Mouse (Mus musculus) adrenal gland, postnatal 25 days (tissue): Measurements from ENCODE around the gene Zkscan17. TPM values are rescaled to one million over a fixed set of nuclear protein-coding genes. Genes with fewer than 3 reads are reported as not detected.

Experiments
- DNase-seq: peaks from one replicate; pipeline ENCODE4 v3.0.0; 2021; ENCODE audit warnings: mixed read lengths
- total RNA-seq: library from RNA; stranded (reverse); gene quantifications from 2 replicates; pipeline ENCODE4 v1.2.3, GENCODE M21; 2021

Zkscan17 gene
- total RNA-seq, 1 experiment from 2014 or later: 23.9 TPM

DNA sequence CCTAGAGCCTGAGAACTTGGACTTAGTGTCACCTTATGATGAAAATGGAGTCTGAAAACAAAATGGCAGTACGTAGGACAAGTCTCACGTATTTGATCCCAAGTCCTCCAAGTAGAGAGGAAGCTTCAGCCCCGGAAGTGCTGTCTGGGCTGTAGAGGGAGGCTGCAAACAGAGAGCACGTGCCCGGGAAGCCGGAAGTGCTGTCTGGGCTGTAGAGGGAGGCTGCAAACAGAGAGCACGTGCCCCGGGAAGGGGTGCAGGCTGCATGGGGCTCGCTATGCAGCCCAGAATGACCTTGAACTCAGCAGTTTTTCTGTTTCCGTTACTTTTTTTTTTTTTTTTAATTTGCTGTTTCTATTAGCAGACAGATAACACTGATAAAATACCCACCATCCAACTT, 8.3 kb downstream of the Zkscan17 start:
- no peak for DNase-seq

GRCm38 (mm10) chr11:59517441-59517840, 9.1 kb downstream of the Zkscan17 start:
- DNase-seq: no peak

DNA sequence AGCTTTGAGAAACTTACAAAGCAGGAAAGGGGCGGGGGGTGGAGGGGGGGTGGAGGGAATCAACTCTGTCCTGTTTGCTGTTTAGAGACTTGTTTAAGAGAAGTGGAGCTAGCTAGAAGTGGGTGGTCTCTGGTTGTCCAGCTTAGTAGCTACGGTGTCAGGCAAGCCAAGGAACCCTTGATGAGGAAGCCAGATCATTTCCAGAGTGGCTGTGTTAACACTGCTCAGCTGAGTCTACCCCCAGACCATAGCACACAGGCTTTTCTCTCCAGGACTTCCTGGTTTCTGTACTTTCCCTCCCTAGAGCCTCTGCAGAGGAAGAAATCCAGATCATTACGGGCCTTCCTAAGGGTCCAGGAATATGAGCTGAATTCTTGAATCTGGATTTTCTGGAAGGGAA, 11.8 kb downstream of the Zkscan17 start:
- no peak for DNase-seq

- DNase-seq: no peak
Measured at GRCm38 (mm10) chr11:59514381-59514780, 12.2 kb downstream of the Zkscan17 start.

DNA sequence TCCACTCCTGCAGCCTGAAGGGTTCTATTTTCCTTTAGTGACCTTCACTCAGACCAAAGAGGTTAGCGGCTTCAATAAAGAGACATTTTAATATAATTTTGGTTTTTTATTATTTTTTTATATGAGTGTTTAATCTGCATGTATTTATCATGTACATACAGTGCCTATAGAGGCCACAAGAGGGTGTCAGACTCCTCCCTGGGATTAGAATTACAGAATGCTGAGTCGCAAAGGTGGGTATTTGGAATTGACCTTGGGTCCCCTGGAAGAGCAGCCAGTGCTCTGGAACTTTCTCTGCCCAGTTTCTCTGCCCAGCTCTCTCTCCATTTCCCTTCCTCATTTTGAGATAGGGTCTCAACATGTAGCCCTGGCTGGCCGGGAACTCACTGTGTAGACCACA, 13.0 kb downstream of the Zkscan17 start:
- no peak for DNase-seq

- DNase-seq: no peak
Measured at GRCm38 (mm10) chr11:59512733-59513132, 13.8 kb downstream of the Zkscan17 start.

DNA sequence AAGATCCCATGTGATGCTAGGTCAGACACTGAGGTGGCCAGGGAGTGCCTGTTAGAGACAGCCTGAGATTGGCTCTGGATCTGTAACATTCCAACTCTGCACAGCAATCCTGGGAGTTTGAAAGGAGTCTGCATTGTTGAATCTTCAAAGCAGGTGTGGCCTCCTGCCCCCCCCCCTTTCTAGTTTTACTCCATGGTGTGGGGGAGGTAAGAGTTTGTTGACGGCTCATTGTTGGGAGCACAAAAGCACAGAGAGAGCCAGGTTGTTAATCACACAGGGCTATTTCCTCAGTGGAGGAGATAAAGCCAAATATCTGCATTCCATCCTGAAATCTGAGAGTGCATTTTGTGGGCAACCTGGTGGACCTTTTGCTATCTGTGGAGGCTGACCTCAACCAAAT, 15.0 kb downstream of the Zkscan17 start:
- DNase-seq: no peak

- no peak for DNase-seq
Measured at GRCm38 (mm10) chr11:59506713-59507074, 19.9 kb downstream of the Zkscan17 start.

GRCm38 (mm10) chr11:59505839-59506712, 20.5 kb downstream of the Zkscan17 start:
- peak; percentile 86 for DNase-seq

GRCm38 (mm10) chr11:59505351-59505838, 21.2 kb downstream of the Zkscan17 start:
- peak; percentile 60 for DNase-seq

DNA sequence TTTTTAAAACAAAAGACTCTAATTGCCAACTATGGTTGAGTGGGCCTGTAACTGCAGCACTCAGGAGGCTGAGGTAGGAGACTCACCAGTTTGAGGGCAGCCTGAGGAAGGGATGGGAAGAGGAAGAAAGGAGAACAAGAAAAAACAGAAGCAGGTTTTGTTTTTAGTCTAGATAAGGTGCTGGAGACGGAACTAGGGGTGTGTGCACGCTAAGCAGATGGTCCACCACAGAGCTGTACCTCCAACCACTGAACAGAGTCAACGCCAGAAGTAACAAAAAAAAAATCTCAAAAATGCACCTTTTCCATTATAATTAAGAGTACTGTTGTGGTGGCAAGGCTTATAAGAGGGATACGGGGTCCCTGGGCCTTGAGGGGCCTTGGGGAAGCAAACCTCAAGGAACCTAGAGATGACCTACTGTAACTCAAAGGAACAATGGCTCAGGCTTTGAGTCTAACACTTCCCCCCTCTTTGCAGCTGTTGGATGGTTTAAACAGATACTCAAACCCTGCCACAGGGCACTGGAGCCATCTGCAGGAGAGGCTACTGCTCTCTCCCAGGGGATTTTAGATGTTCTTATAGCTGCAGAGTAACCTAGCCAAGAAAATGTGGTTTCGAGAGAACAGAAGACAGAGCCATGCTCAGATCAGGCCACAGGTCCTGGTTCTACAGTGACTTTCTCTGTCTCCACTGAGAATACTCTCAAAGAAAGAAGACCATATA, 24.4 kb downstream of the Zkscan17 start:
- no peak for DNase-seq

DNA sequence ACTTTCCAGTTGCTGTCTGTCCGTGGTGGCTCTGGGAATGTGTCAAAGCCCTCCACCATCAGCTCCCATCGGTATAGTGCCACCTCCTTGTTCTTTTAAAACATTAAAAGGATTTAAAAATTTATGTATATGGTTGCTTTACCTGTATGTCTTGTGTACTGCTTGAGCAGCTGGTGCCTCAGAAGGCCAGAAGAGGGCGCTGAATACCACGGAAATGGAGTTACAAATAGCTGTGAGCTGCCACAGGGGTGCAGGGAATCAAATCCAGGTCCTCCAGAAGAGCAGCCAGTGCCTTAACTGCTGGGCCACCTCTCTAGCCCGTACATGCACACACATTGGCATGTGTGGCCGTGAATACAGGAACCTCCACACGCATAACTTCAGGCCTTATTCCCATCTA, 28.8 kb downstream of the Zkscan17 start:
- no peak for DNase-seq

DNA sequence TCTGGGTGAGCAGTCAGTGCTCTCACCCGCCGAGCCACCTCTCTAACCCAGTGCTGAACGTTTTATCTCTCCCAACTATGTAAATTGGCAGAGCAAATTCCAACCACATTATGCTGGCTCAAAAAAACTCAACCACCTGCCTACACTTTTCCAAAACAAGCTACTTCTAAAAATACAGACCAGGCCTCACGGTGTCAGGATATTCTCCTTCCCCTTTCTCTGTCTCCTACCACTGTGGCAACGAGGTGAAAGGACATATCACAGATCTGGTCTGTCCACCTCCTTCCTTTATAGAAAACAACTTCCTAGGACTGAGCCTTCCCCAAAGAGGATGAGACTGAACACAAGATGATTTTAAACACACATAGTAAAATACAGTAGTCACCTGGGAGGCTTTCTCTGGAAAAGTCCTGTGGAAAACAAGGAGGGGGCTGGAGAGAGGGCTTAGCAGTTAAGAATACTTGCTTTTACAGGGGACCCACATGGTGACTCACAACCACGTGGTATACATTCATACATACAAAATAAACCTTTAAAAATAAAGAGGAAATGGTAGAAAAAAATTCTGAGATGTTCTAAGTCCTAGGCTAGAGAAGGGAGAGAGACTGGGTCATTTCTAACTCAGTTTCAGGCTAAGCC, 29.8 kb downstream of the Zkscan17 start:
- no peak for DNase-seq

DNA sequence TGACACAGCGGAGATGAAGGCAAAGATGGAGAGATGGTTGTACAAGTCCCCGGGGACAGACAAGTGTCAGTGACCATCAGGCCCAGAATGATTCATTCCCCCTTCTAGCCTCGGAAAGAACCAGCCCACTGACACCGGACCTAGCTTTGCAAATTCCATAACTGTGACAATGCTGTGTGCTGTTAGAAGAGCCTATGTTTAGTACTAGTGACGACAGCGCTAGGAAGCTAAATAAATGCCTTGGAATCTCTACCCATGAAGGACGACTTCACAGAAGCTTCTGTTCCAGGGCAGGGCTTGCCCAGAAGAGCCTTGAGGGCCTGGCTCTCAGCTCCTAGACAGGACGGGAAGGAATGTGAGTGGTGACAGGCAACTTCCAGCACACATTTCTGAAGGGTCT, 40.3 kb downstream of the Zkscan17 start:
- no peak for DNase-seq

DNA sequence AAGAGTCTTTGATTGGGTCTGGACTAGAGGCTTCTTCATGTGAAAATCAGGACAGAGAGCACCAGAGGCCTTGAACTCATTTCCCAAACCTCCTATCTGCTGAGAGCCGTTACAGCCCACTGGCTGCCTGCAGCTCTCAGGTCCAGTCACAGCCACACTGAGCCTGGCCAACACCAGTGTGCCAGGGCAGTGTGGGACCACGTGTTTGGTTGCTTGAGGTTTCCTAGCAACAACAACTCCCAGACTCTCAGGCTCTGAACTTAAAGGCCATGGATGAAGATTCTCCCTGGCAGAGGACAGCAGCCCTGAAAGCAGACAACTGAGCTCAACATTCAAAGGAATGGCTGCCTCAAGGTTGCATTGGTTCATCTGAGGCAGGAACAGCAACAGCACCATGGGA, 40.9 kb downstream of the Zkscan17 start:
- DNase-seq: peak; percentile 39

DNA sequence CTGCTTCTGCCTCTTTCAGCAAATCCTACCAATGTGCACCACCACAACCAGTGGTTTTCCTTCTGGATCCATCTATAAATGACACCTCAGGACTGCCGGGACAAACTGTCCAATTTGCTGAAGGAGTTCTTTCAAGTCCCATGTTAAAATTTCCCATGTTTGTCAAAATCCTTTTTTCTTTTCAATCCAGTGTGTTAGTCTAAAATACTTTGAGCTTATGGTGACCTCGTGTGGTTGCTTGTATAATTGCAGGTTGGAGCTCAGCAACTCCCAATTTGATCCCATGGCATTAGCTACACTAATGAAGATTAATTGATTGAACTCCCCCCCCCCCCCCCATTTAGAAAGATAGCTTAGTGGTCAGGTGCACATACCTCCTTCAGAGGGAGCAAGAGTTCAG, 43.3 kb downstream of the Zkscan17 start:
- DNase-seq: peak; percentile 27

DNA sequence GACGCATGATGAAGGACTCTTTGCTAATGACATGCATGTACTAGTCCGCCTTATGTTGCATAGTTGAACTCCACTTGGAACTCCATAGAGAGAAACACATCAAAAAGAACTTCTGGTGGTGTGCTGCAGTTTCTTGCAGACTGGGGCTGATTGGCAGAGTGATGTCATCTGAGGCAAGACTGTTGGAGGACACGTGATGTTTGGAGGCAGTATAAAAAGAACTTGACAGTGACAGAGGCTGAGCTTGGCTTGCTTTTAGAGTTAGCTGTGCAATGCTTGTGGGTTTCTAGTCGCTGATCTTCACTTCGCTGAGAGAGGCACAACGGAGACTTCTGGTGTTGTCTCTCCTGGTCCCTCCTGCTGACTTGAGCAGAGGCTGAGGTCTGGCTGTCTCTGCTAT, 49.3 kb downstream of the Zkscan17 start:
- DNase-seq: no peak

GRCm38 (mm10) chr11:59472326-59472677, 54.2 kb downstream of the Zkscan17 start, which contains the start of gene Zfp867:
Gene Zfp867 (minus strand): TSS chr11:59472474.
- DNase-seq: peak; percentile 86

- DNase-seq: no peak
Measured at GRCm38 (mm10) chr11:59471413-59472325, 54.9 kb downstream of the Zkscan17 start.

GRCm38 (mm10) chr11:59460459-59460858, 66.1 kb downstream of the Zkscan17 start:
- no peak for DNase-seq

- peak; percentile 53 for DNase-seq
Measured at GRCm38 (mm10) chr11:59458973-59459372, 67.6 kb downstream of the Zkscan17 start.

DNA sequence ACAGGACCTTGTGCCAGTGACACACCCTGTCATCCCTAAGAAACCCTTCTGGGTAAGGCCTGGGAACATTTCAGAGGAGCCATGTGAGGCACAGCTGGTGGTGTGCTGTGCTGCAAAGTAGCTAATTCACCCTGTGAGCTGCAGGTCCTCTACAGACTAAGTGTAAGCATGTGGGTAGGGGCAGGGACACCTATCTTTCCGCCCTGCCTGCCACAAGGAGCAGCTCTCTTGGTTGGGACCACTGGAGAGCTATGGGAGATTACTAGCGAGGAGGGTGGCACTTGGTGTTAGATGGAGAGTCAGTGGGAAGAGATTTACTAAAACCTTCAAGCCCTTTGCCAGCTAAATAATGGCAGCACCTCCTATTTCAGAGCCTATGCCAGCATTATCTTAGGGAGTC, 69.7 kb downstream of the Zkscan17 start:
- no peak for DNase-seq
